Mouse (Mus musculus) embryonic facial prominence, embryonic 13.5 days (tissue): Measurements from ENCODE around the gene Eif4b. TPM values are rescaled to one million over a fixed set of nuclear protein-coding genes. Genes with fewer than 3 reads are reported as not detected.
"Not testable (repeated sequence)": the region's sequence is repeated elsewhere in the genome, so short reads cannot be mapped to it uniquely, and the experiment has no call there.

Experiments used
- ATAC-seq: fragments of 200-750 bp; cut with Nextera tagmentation; 2 replicates; pipeline ENCODE4 v1.8.0; 2017; ENCODE audit warnings: low read depth; ENCODE audit not compliant: insufficient number of reproducible peaks, insufficient read depth, low FRiP score, low TSS enrichment
- H3K27ac ChIP-seq: fragments of 300-500 bp; sonication (generic); 2 replicates; pipeline ENCODE4 v1.5.1; 2015; ENCODE audit warnings: moderate library complexity, mild to moderate bottlenecking, inconsistent platforms
- H3K27me3 ChIP-seq: fragments of 300-500 bp; sonication (generic); 2 replicates; pipeline ENCODE4 v1.6.1; 2015; ENCODE audit warnings: mild to moderate bottlenecking, inconsistent platforms
- H3K36me3 ChIP-seq: fragments of 300-500 bp; sonication (generic); 2 replicates; pipeline ENCODE4 v1.6.1; 2015; ENCODE audit warnings: mild to moderate bottlenecking, inconsistent platforms
- H3K4me1 ChIP-seq: fragments of 300-500 bp; sonication (generic); 2 replicates; pipeline ENCODE4 v1.6.1; 2015; ENCODE audit warnings: inconsistent platforms
- H3K4me2 ChIP-seq: fragments of 300-500 bp; sonication (generic); 2 replicates; pipeline ENCODE4 v1.6.1; 2015; ENCODE audit warnings: moderate library complexity, mild to moderate bottlenecking, inconsistent platforms
- H3K4me3 ChIP-seq: fragments of 300-500 bp; sonication (generic); 2 replicates; pipeline ENCODE4 v1.5.1; 2015; ENCODE audit warnings: mild to moderate bottlenecking, inconsistent platforms
- H3K9ac ChIP-seq: fragments of 300-500 bp; sonication (generic); 2 replicates; pipeline ENCODE4 v1.6.1; 2015; ENCODE audit warnings: mild to moderate bottlenecking, inconsistent platforms
- H3K9me3 ChIP-seq: fragments of 300-500 bp; sonication (generic); 2 replicates; pipeline ENCODE4 v1.6.1; 2016; ENCODE audit warnings: inconsistent platforms
- WGBS: fragments of 180-500 bp; shearing (Covaris S2); methylation state at CpG from one replicate; pipeline ENCODE4 v1.1.7; 2015; ENCODE audit warnings: mixed read lengths; 5-methylcytosine and 5-hydroxymethylcytosine counted together
- polyA plus RNA-seq: library from polyadenylated mRNA; unstranded; fragments of >200 nt; fragmentation: Nextera tagmentation; extraction: Ambion mirVana; gene quantifications from 2 replicates; pipeline ENCODE4 v1.2.1, GENCODE M21; 2015

The Eif4b gene
- polyA plus RNA-seq, 1 experiment from 2014 or later: 120 TPM

DNA sequence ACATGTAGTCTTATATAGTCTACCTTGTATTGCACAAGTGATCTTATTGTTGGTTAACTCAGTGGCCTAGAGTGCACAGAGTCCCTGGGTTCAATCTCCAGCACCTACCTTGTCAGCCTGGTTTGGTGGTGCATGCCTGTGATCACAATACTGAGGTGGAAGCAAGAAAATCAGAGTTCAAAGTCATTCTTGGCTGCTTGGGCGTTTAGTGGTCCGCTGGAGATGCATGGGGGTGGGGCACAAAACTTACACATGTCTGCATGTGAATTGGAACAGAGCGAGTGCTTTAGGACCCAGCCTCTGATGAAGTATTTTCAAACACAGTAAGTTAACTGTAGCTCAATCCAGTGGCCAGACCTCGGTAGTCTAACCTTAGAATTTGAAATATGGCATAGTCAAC is 5.6 kb downstream of the Eif4b start:
- H3K4me2 ChIP-seq: no peak overlapping the region
- no peak overlapping the region for H3K27ac ChIP-seq
- no peak for ATAC-seq
- H3K4me1 ChIP-seq: peaks cover 11% of the 10 kb centered on the region
- WGBS: 74% methylated on average over 4 of the region's 4 CpGs
- no peak overlapping the region for H3K4me3 ChIP-seq
- H3K9ac ChIP-seq: no peak overlapping the region
- H3K27me3 ChIP-seq: no peaks in the 10 kb centered on the region
- peaks cover 24% of the 10 kb centered on the region for H3K36me3 ChIP-seq
- no peaks in the 10 kb centered on the region for H3K9me3 ChIP-seq

DNA sequence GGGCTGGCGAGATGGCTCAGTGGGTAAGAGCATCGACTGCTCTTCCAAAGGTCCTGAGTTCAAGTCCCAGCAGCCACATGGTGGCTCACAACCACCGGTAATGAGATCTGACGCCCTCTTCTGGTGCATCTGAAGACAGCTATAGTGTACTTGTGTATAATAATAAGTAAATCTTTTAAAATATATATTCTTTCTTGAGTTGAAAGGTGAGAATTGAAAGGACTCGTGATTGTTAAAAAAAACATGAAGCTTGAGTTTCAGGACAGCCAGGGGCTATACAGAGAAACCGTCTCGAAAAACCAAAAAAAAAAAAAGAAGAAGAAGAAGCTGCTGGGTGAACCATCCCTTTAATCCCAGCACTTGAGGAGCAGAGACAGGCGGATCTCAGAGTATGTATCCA is 6.4 kb downstream of the Eif4b start:
- H3K4me2 ChIP-seq, ATAC-seq, H3K9me3 ChIP-seq, H3K27me3 ChIP-seq, H3K4me3 ChIP-seq, H3K9ac ChIP-seq, H3K27ac ChIP-seq: not testable (repeated sequence)
- H3K36me3 ChIP-seq: peaks cover 31% of the 10 kb centered on the region
- H3K4me1 ChIP-seq: peaks cover 10% of the 10 kb centered on the region
- WGBS: 68% methylated on average over 8 of the region's 8 CpGs

DNA sequence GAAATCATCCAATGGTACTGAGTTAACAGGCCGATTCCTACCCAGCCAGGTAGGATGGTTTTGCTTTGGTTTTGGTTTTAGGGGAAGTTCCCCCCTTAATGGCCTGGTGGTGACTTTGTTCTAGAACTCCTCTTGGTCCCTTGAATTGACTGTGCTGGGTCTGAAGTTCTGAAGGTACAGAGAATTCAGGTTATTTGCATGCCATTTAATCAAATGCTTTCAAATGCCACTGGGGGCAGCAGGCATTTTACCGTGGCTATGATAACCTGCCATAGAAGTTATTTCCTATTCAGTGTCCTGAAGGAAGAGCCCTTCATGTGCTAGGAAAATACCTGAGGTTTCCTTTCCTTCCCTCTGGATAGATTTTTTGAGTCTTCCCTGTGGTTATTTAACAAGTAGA is 6.9 kb downstream of the Eif4b start:
- Histone ChIP-seq H3K9ac (no peak overlapping the region), H3K4me1 (peaks cover 5% of the 10 kb centered on the region), H3K36me3 (peaks cover 35% of the 10 kb centered on the region), H3K9me3 (no peaks in the 10 kb centered on the region), H3K27me3 (no peaks in the 10 kb centered on the region), H3K4me3 (no peak overlapping the region), H3K27ac (no peak overlapping the region), H3K4me2 (no peak overlapping the region)
- 71% methylated on average over 2 of the region's 2 CpGs for WGBS
- no peak for ATAC-seq

DNA sequence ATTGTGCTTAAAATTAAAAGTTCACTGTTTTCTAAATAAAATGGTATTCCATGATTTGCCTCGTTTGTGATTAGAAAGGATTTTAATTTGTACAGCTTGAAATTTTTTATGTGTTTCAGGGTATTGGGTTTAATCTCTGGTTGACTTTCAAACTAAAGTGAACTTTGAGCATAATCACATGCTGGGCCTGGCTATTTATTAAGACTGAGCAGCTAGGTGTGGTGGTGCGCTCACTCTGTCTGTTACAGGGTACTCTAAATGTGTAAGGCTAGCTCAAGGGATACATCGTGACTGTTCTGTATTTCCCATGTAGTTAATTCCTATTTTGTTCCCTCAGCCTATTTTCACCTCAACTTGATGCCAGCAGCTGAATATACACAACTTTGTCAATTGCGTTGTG is 8.6 kb downstream of the Eif4b start:
- 86% methylated on average over 4 of the region's 4 CpGs for WGBS
- H3K36me3 ChIP-seq: peaks cover 50% of the 10 kb centered on the region
- H3K9ac ChIP-seq: no peak overlapping the region
- no peak for ATAC-seq
- H3K9me3 ChIP-seq: no peaks in the 10 kb centered on the region
- no peak overlapping the region for H3K4me2 ChIP-seq
- no peak overlapping the region for H3K27ac ChIP-seq
- H3K4me1 ChIP-seq: no peaks in the 10 kb centered on the region
- no peaks in the 10 kb centered on the region for H3K27me3 ChIP-seq
- no peak overlapping the region for H3K4me3 ChIP-seq

DNA sequence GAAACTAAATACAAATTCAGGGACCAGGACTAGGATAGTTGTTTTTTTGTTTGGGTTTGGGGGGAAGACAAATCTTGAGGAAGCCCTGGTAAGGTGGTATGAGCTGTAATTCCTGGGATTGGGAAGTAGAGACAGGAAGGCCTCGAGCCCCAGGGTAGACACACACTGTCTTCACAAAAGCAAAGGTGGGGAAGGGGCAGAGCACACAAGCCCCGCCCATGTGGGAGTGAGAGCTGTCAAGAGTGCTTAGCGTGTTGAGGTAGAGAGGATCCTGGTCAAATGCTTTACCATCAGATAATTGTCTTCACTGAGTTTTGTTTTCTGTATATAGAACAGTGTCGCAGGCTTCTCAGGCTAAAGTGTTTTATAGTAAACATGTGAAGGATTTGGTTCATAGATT is 9.5 kb downstream of the Eif4b start:
- Histone ChIP-seq H3K4me3 (no peak overlapping the region), H3K9me3 (no peaks in the 10 kb centered on the region), H3K4me1 (no peaks in the 10 kb centered on the region), H3K9ac (no peak overlapping the region), H3K4me2 (no peak overlapping the region), H3K36me3 (peaks cover 59% of the 10 kb centered on the region), H3K27ac (no peak overlapping the region), H3K27me3 (no peaks in the 10 kb centered on the region)
- 80% methylated on average over 4 of the region's 4 CpGs for WGBS
- no peak for ATAC-seq

DNA sequence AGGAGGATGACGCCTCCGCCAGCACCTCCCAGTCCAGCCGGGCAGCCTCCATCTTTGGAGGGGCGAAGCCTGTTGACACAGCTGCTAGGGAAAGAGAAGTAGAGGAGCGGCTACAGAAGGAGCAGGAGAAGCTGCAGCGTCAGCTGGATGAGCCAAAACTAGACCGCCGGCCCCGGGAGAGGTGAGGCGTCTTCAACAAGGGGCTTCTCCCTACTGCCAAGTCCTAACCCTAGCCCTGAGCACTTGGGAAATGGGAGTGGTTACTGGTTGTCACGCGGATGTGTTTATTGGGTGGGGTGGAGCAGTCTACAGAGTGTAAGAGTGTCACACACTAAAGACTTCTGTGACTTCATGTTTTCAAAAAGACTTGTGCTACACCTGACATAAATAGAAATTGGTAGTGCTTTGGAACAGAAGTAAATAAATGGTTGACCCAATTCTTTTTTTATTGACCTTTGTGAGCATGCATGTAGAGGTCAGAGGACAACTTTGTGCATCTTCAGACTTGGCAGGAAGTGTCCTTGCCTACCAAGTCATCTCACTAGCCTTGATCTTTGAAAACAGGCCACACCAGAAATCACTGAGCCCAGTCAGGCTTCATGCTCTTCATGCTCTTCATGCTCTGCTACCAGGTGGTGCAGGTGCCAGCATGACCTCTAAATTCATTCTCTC is 16.5 kb downstream of the Eif4b start:
- Histone ChIP-seq H3K27me3 (no peaks in the 10 kb centered on the region), H3K9ac (no peak overlapping the region), H3K36me3 (peaks cover 98% of the 10 kb centered on the region), H3K9me3 (no peaks in the 10 kb centered on the region), H3K4me1 (no peaks in the 10 kb centered on the region), H3K4me3 (no peak overlapping the region), H3K4me2 (no peak overlapping the region), H3K27ac (no peak overlapping the region)
- WGBS: 85% methylated on average over 12 of the region's 12 CpGs
- ATAC-seq: no peak

DNA sequence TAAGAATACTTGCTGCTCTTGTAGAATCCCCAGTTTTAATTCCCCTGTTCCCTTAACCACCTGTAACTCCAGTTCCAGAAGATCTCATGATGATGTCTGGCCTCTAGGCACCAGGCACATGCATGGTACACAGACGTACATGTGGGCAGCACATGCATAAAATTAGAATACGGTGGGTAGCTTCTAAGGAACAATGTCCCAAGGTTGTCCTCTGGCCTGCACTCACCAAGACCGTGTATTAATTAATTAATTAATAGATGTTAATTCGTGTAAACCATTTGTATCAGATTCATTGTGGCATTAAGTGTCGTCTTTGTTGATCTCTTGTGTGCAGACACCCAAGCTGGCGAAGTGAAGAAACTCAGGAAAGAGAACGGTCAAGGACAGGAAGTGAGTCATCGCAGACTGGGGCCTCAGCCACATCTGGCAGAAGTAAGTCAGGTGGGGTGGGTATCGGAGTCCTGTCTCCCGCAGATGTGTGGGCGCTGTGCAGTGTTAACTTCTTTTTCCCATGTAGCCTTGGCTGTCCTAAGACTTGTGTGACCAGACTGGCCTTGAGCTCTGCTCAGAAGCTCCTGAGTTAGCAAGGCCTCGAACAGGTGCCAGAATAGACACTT is 17.6 kb downstream of the Eif4b start:
- WGBS: 78% methylated on average over 12 of the region's 12 CpGs
- H3K4me2 ChIP-seq: no peak overlapping the region

DNA sequence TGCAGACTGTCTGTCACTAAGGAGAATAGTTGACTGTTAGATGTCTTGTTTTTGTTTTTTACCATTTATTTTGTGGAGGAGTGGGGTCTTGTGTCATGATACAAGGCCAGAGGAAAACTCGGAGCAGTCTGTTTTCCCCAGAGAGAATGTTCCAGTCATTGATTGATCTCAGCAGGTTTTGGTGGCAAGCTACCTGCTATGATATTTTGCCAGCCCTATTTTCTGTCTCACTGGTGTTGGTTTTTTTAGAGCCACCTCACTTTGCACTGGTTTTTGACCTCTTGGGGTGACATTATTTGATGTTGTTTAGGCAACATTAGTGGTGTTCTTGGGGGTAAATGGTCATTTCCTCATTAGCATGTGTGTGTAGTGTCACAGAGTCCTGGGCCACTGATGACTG is 18.1 kb downstream of the Eif4b start:
- ATAC-seq: no peak
- no peak overlapping the region for H3K27ac ChIP-seq
- H3K9ac ChIP-seq: no peak overlapping the region
- H3K27me3 ChIP-seq: no peaks in the 10 kb centered on the region
- H3K4me1 ChIP-seq: no peaks in the 10 kb centered on the region
- WGBS: 81% methylated on average over 1 of the region's 1 CpGs
- no peak overlapping the region for H3K4me3 ChIP-seq
- no peak overlapping the region for H3K4me2 ChIP-seq
- peaks cover 99% of the 10 kb centered on the region for H3K36me3 ChIP-seq
- no peaks in the 10 kb centered on the region for H3K9me3 ChIP-seq

More for the DNA sequence above, 17.6 kb downstream of the Eif4b start:
- Histone ChIP-seq H3K4me1 (no peaks in the 10 kb centered on the region), H3K27me3 (no peaks in the 10 kb centered on the region), H3K9ac (no peak overlapping the region), H3K9me3 (no peaks in the 10 kb centered on the region), H3K36me3 (peaks cover 99% of the 10 kb centered on the region), H3K4me3 (no peak overlapping the region), H3K27ac (no peak overlapping the region)
- no peak for ATAC-seq

DNA sequence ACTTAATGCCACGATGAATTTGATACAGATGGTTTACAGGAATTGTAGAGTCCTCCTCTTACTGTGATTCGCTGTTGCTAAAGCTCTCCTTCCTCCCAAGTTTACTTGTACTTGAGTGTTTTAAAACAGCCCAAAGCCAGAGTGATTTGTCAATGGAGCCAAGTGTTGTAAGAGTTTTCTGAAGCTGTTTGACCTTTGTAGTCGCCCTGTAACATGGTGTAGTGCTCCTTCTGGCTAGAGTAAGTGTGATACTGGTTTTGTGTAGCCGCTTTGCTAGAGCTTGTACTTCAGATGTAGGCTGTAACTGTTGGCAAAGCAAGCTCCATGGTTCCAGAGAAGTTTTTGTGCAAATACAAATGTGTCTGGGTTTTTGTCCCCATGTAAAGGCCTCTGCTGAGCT is 18.6 kb downstream of the Eif4b start:
- H3K4me3 ChIP-seq: no peak overlapping the region
- no peak for ATAC-seq
- 90% methylated on average over 4 of the region's 4 CpGs for WGBS

DNA sequence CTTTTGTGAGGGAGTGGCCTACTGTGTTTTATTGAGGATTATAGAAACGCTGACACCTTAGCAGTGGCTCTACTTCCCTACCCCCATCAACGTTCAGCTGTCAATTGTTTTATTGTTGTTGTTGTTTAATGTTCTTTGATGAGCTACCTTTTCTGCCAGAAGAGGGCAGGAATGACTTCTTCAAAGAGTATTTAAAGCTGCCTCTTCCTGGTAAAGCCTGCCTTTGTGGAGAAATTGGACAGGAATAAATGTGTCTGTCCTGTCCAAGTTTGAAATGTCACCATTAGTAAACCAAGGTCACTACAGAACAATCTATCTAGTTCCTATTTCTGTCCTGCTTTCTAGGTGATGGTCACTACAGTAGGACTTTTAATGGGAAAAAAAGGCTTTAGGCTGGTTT is 20.6 kb downstream of the Eif4b start:
- H3K9me3 ChIP-seq: no peaks in the 10 kb centered on the region
- H3K27ac ChIP-seq: no peak overlapping the region
- H3K27me3 ChIP-seq: no peaks in the 10 kb centered on the region
- no peak overlapping the region for H3K4me2 ChIP-seq
- ATAC-seq: no peak
- H3K9ac ChIP-seq: no peak overlapping the region
- 65% methylated on average over 2 of the region's 2 CpGs for WGBS
- no peak overlapping the region for H3K4me3 ChIP-seq
- peaks cover 85% of the 10 kb centered on the region for H3K36me3 ChIP-seq
- peaks cover 21% of the 10 kb centered on the region for H3K4me1 ChIP-seq

More for the DNA sequence above, 18.6 kb downstream of the Eif4b start:
- no peaks in the 10 kb centered on the region for H3K27me3 ChIP-seq
- H3K9me3 ChIP-seq: no peaks in the 10 kb centered on the region
- peaks cover 2% of the 10 kb centered on the region for H3K4me1 ChIP-seq
- no peak overlapping the region for H3K4me2 ChIP-seq
- H3K36me3 ChIP-seq: peaks cover 96% of the 10 kb centered on the region
- H3K27ac ChIP-seq: no peak overlapping the region
- no peak overlapping the region for H3K9ac ChIP-seq

DNA sequence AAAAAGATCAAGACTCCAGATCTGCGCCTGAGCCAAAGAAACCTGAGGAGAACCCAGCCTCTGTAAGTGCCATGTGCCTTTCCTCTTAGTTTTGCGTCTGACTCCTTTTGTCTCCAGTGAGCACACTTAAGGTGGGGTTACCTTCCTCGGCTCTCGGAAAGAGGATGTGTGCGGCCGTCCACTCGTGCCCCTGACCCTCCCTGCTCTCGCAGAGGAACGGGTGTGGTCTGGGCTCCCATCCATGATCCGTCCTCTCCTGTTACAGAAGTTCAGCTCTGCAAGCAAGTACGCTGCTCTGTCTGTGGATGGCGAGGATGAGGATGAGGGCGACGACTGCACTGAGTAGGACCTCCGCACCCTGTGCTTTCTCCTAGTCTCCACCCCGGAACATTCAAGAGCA is 21.4 kb downstream of the Eif4b start:
- Histone ChIP-seq H3K4me3 (no peak overlapping the region), H3K4me2 (no peak overlapping the region), H3K36me3 (peaks cover 77% of the 10 kb centered on the region), H3K27me3 (no peaks in the 10 kb centered on the region), H3K4me1 (peaks cover 30% of the 10 kb centered on the region), H3K9ac (no peak overlapping the region), H3K27ac (no peak overlapping the region), H3K9me3 (no peaks in the 10 kb centered on the region)
- 84% methylated on average over 16 of the region's 16 CpGs for WGBS
- no peak for ATAC-seq

DNA sequence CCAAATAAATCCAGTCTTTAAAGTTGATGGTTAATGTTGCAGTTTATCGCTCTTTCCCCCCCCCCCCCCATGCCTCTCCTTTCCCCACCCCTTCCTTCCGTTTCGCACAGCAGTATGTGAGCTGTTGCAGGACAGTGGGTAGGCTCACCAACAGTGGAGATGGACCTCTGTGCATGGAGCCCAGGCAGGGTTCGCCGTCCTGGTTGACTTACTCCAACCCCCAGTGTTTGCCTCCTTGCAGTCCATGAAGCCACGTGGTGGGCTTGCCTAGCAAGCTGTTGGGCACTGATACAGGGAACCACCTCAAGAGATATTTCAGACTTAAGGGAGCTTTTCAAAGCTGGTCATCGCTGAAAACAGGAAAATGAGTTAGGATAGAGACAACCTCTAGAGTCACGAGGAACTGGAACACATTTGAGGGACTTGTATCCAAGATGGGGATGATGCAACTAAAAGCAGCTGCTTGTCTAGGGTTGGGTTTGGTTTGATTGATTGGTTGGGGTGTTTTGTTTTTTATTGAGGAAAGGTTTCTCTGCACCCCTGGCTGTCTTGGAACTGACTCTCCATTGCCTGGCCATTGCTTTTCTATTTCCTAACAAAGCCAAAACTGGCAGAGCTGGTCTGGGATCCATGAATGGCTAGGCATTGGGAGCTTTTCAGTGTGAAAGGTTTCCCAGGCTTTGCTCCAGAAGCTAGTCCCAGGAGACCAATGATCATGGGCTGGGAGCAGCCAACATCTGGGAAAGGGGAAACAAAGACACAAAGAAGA is 23.8 kb downstream of the Eif4b start:
- Histone ChIP-seq H3K9me3 (no peaks in the 10 kb centered on the region), H3K27ac (peak overlapping the region; percentile 99), H3K4me1 (peaks cover 45% of the 10 kb centered on the region), H3K27me3 (no peaks in the 10 kb centered on the region), H3K9ac (peak overlapping the region; percentile 81; the same call in 1 of the 2 replicates), H3K4me2 (peak overlapping the region; percentile 81; the same call in 1 of the 2 replicates), H3K36me3 (peaks cover 53% of the 10 kb centered on the region), H3K4me3 (no peak overlapping the region)
- no peak for ATAC-seq
- WGBS: 75% methylated on average over 8 of the region's 8 CpGs
